Mouse (Mus musculus) limb, embryonic 15.5 days (tissue): ENCODE measurements at regions not wholly inside any gene's neighbourhood (a gene's known extent, or its start where the extent isn't known, plus 50 kb on each side); places are given as distances from the start of the nearest gene placed in this dataset.

Source experiments
- ATAC-seq: fragments of 200-750 bp; cut with Nextera tagmentation; 2 replicates; pipeline ENCODE4 v1.8.0; 2017; ENCODE audit warnings: low read depth, moderate TSS enrichment; ENCODE audit not compliant: insufficient number of reproducible peaks, low FRiP score, low TSS enrichment
- H3K27ac ChIP-seq: fragments of 300-500 bp; sonication (generic); 2 replicates; pipeline ENCODE4 v1.5.1; 2015; ENCODE audit warnings: moderate library complexity, mild to moderate bottlenecking, inconsistent platforms
- H3K27me3 ChIP-seq: fragments of 300-500 bp; sonication (generic); 2 replicates; pipeline ENCODE4 v1.6.1; 2015; ENCODE audit warnings: inconsistent platforms
- H3K36me3 ChIP-seq: fragments of 300-500 bp; sonication (generic); 2 replicates; pipeline ENCODE4 v1.6.1; 2015; ENCODE audit warnings: inconsistent platforms
- H3K4me1 ChIP-seq: fragments of 300-500 bp; sonication (generic); 2 replicates; pipeline ENCODE4 v1.6.1; 2015; ENCODE audit warnings: inconsistent platforms
- H3K4me2 ChIP-seq: fragments of 300-500 bp; sonication (generic); 2 replicates; pipeline ENCODE4 v1.6.1; 2015; ENCODE audit warnings: mild to moderate bottlenecking, inconsistent platforms
- H3K4me3 ChIP-seq: fragments of 300-500 bp; sonication (generic); 2 replicates; pipeline ENCODE4 v1.5.1; 2015; ENCODE audit warnings: mild to moderate bottlenecking, inconsistent platforms
- H3K9ac ChIP-seq: fragments of 300-500 bp; sonication (generic); 2 replicates; pipeline ENCODE4 v1.6.1; 2015; ENCODE audit warnings: inconsistent platforms
- H3K9me3 ChIP-seq: fragments of 300-500 bp; sonication (generic); 2 replicates; pipeline ENCODE4 v1.6.1; 2016; ENCODE audit warnings: inconsistent platforms
- WGBS: fragments of 180-500 bp; shearing (Covaris S2); methylation state at CpG from one replicate; pipeline ENCODE4 v1.1.7; 2015; 5-methylcytosine and 5-hydroxymethylcytosine counted together

DNA sequence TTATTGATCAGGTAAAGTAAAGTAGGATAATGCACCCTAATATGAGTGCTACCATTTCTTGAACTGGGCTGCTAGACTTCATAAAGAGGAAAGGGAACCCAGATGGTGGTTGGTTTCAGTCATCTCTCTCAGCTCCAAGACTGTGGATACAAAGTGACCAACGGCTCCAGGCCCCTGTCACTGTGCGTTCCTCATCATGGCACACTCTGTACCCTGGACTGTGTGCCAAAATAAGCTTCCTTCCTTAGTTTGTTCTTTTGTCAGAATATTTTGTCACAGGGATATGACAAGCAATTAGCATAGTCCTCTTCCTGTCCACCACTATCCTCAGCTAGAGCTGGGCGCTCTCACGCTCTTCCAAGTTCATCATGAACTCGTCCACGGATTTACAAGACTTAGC is 620.9 kb downstream of the Tox3 start:
- H3K4me1 ChIP-seq, result no peaks in the 10 kb centered on the region
- H3K27me3 ChIP-seq, result no peaks in the 10 kb centered on the region
- no peak overlapping the region for H3K27ac ChIP-seq
- no peaks in the 10 kb centered on the region for H3K36me3 ChIP-seq
- no peak for ATAC-seq
- H3K9ac ChIP-seq, result no peak overlapping the region
- no peak overlapping the region for H3K4me3 ChIP-seq
- no peaks in the 10 kb centered on the region for H3K9me3 ChIP-seq
- H3K4me2 ChIP-seq, result no peak overlapping the region
- WGBS, result 87% methylated on average over 6 of the region's 6 CpGs

DNA sequence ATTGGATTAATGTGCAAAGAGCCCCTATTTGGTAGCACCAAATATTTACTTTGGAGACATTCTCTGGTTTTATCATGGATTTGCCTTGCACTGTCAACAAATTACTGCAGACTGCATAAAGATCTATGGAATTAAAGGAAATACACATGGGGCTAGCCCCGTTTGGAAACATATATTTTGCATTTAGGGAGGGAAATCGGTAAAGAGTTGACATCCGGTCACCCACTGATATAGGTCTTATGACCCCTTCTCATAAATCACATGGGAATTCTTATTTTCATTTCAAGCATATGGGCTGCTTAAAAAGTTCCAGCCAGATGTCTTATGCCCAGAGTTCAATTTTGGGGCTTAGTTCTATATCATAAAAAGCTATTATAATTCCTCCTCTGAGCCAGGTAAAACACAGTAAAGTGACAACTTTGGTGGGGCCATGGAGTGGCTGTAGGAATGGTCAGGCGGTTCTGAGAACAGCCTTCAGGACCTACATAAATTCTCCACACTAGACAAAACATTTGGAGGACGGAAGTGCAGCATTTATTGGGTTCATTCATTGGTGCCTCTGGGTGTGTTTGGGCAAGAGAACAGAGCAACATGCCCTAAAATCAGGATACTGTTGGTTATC is 626.3 kb downstream of the Tox3 start:
- H3K4me3 ChIP-seq, result no peak overlapping the region
- H3K9ac ChIP-seq, result no peak overlapping the region
- no peak for ATAC-seq
- no peak overlapping the region for H3K4me2 ChIP-seq
- H3K4me1 ChIP-seq, result no peaks in the 10 kb centered on the region
- H3K27me3 ChIP-seq, result no peaks in the 10 kb centered on the region
- no peaks in the 10 kb centered on the region for H3K36me3 ChIP-seq
- no peak overlapping the region for H3K27ac ChIP-seq
- WGBS, result 43% methylated on average over 5 of the region's 5 CpGs
- no peaks in the 10 kb centered on the region for H3K9me3 ChIP-seq

DNA sequence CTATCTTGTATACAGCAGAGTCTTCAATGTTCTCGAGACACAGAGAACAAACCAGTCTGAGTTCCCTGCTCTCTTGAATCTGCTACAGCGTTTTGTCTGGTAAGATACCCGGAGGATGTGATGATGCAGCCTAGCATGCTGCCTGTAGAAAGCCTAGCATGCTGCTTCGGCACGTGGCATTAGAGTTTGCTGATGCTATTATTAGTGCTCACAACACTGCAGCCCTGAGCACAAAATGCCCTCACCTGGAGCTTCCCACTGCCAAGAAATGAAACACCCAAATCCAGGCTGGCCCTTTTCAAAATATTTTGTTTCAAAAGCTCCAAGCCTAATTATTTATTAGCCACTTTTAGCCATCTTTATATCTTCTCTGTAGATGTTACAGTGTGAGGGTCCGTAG is 634.3 kb downstream of the Tox3 start:
- H3K4me1 ChIP-seq, result no peaks in the 10 kb centered on the region
- no peak overlapping the region for H3K9ac ChIP-seq
- H3K9me3 ChIP-seq, result no peaks in the 10 kb centered on the region
- ATAC-seq, result no peak
- H3K36me3 ChIP-seq, result no peaks in the 10 kb centered on the region
- no peak overlapping the region for H3K4me3 ChIP-seq
- no peak overlapping the region for H3K4me2 ChIP-seq
- H3K27ac ChIP-seq, result no peak overlapping the region
- no peaks in the 10 kb centered on the region for H3K27me3 ChIP-seq
- 71% methylated on average over 6 of the region's 6 CpGs for WGBS

DNA sequence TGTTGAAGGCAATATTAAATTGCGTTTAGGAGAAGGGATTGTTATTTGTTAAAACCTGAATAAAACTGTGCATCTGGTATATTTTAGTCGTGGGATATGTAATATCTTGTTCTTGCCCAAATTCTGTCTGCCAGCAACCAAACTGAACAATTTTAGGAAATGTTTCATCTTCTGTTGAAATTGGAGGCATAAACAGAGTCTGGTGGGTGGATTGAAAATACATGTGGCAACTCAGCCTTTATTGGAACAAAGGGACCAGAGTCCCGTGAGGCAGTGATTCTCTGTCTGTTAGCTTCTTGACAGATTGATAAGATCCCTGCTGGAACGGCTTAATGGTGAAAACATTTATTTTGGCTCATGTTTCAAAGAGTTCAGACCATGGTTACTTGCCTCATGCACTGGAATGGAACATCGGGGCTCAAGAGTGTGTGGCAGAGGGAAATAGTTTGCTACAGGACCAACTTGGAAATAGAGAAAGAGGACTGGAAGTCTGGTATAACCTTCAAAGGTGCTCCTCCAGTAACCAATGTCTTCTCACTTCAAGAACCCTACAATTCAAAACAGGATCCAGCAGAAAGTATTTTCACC is 640.7 kb downstream of the Tox3 start:
- H3K36me3 ChIP-seq, result no peaks in the 10 kb centered on the region
- WGBS, result 36% methylated on average over 5 of the region's 5 CpGs
- H3K27me3 ChIP-seq, result 0 out of 2 replicates have a peak, but pooled peaks cover 4% of the 10 kb centered on the region
- no peak overlapping the region for H3K4me3 ChIP-seq
- H3K9me3 ChIP-seq, result no peaks in the 10 kb centered on the region
- no peaks in the 10 kb centered on the region for H3K4me1 ChIP-seq
- no peak for ATAC-seq
- no peak overlapping the region for H3K4me2 ChIP-seq
- H3K27ac ChIP-seq, result no peak overlapping the region
- H3K9ac ChIP-seq, result no peak overlapping the region

DNA sequence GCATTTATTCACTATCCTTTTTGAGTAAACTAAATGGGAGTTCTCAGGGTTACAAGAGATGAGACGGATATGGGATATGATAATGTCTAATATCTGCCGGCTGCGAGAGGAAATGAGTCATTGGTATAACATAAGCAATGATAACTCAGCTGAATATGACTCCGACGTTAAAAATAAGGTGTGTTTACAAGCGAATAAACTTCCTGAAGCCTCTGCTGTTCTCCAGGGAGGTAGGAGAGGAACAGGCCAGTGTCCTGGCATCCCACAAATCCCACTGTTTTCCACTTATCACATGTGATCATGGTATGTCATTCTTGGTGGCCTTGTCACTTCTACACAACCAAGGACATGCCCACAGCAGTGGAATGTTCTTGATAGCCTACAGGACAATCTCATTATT is 641.7 kb upstream of the Sall1 start:
- Histone ChIP-seq H3K9ac (no peak overlapping the region), H3K27ac (no peak overlapping the region), H3K4me2 (no peak overlapping the region), H3K27me3 (no peaks in the 10 kb centered on the region), H3K4me3 (no peak overlapping the region), H3K36me3 (no peaks in the 10 kb centered on the region), H3K4me1 (no peaks in the 10 kb centered on the region), H3K9me3 (no peaks in the 10 kb centered on the region)
- no peak for ATAC-seq
- WGBS, result 81% methylated on average over 6 of the region's 6 CpGs

DNA sequence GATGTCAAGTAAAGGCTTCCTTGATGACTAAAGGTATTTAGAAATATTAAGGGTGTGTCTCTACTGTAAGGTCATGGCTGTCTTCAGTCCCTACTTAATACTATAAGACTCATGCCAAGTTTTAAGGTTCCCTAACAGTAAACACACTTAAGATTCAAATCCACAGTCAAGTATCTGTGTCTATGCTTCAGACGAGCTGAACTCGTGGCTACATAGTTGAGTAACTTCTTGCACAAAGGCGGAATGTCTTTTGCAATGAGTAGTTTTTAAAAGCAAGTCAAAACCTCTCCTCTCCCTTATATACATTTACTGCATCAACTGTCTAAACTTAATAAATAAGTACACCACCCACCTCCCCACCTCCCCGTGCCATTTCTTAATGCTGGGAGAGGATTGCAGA is 637.0 kb upstream of the Sall1 start:
- H3K27ac ChIP-seq, result no peak overlapping the region
- no peaks in the 10 kb centered on the region for H3K36me3 ChIP-seq
- no peak for ATAC-seq
- H3K27me3 ChIP-seq, result no peaks in the 10 kb centered on the region
- no peak overlapping the region for H3K4me2 ChIP-seq
- WGBS, result 87% methylated on average over 4 of the region's 4 CpGs
- no peak overlapping the region for H3K9ac ChIP-seq
- no peaks in the 10 kb centered on the region for H3K4me1 ChIP-seq
- no peaks in the 10 kb centered on the region for H3K9me3 ChIP-seq
- no peak overlapping the region for H3K4me3 ChIP-seq

DNA sequence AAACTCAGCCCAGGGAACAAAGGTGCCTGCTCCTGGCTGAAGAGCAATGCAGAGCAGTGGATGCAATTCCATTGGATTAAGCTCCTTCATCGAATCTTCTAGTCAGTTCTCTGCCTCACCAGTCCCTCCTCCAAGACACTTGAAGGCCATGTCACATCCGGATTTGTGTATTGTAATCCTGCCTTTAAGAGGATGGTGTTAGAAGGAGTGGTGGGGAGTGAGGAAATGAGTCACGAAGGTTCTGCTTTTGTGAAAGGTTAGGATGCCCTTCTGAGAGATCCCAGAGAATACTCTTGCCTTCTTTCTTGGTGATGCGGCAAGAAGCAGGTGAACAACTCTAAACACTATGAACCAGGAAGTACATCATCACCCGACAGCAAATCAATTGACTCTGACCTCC is 636.4 kb upstream of the Sall1 start:
- Histone ChIP-seq H3K4me2 (no peak overlapping the region), H3K36me3 (no peaks in the 10 kb centered on the region), H3K9ac (no peak overlapping the region), H3K4me1 (no peaks in the 10 kb centered on the region), H3K27me3 (0 out of 2 replicates have a peak, but pooled peaks cover 5% of the 10 kb centered on the region), H3K27ac (no peak overlapping the region), H3K4me3 (no peak overlapping the region), H3K9me3 (no peaks in the 10 kb centered on the region)
- no peak for ATAC-seq
- 79% methylated on average over 5 of the region's 5 CpGs for WGBS

DNA sequence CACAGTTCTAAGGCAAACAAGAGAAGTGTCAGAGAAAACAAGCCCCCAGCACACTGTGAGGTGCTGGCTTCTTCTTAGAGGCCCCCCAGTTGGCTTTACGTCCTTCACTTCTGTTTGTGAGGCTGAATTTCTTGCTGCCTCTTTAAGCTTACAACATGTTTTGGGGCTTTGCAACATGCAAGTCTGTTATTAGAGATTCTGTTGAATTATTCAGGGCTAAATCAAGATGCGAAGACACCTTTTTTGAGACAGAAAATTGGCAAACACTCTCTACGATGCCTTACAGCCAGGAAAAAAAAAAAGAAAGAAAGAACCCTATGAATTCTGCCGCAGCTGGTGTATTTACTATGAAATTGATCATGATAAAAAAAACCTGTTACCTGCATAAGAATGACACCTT is 635.6 kb upstream of the Sall1 start:
- Histone ChIP-seq H3K27ac (no peak overlapping the region), H3K9ac (no peak overlapping the region), H3K27me3 (0 out of 2 replicates have a peak, but pooled peaks cover 6% of the 10 kb centered on the region), H3K4me2 (no peak overlapping the region), H3K9me3 (no peaks in the 10 kb centered on the region), H3K4me1 (no peaks in the 10 kb centered on the region), H3K36me3 (no peaks in the 10 kb centered on the region), H3K4me3 (no peak overlapping the region)
- WGBS, result 86% methylated on average over 4 of the region's 4 CpGs
- no peak for ATAC-seq

DNA sequence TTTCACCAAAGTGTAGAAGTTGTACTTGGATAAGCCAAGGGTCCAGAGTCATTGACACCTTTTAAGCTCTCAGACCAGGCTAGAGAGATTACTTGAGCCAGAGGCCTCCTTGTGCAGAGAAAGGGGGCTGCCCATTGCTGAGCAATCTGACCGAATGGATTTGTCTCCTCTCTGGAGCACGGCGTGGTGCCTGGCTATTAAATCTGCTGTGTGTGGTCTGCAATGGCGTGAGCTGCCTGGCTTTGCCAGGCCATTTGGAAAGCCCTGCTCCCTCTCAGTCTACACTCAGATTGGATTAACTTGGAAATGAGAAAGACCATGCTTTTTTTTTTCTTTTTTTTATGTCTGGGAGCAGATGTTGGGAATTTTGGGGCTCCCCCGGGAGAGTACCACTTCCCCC is 633.3 kb upstream of the Sall1 start:
- ATAC-seq, result no peak
- WGBS, result 25% methylated on average over 5 of the region's 5 CpGs
- Histone ChIP-seq H3K27me3 (0 out of 2 replicates have a peak, but pooled peaks cover 6% of the 10 kb centered on the region), H3K36me3 (no peaks in the 10 kb centered on the region), H3K27ac (no peak overlapping the region), H3K9ac (no peak overlapping the region), H3K9me3 (no peaks in the 10 kb centered on the region), H3K4me3 (no peak overlapping the region), H3K4me1 (no peaks in the 10 kb centered on the region), H3K4me2 (no peak overlapping the region)

DNA sequence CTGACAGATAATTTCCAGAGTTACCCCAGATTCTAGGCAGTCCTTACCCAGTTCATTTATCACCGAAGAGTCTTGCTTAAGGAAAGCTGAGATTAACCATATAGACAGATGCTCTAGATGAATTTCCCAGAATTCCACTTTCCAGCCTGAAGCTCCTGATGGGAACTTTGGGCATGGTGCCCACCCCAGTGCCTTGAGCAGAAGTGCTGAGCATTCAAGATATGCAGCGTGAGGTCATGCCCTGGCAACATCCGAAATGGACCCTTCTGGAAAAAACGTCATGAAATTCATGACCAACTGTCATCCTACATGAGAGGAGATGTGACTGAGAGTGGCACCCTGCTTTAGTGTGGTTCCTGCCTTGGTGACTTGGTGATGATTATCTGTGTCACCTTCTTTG is 629.9 kb upstream of the Sall1 start:
- Histone ChIP-seq H3K9me3 (no peaks in the 10 kb centered on the region), H3K9ac (no peak overlapping the region), H3K4me1 (no peaks in the 10 kb centered on the region), H3K27ac (no peak overlapping the region), H3K36me3 (no peaks in the 10 kb centered on the region), H3K27me3 (0 out of 2 replicates have a peak, but pooled peaks cover 6% of the 10 kb centered on the region), H3K4me2 (no peak overlapping the region), H3K4me3 (no peak overlapping the region)
- no peak for ATAC-seq
- WGBS, result 80% methylated on average over 4 of the region's 4 CpGs

DNA sequence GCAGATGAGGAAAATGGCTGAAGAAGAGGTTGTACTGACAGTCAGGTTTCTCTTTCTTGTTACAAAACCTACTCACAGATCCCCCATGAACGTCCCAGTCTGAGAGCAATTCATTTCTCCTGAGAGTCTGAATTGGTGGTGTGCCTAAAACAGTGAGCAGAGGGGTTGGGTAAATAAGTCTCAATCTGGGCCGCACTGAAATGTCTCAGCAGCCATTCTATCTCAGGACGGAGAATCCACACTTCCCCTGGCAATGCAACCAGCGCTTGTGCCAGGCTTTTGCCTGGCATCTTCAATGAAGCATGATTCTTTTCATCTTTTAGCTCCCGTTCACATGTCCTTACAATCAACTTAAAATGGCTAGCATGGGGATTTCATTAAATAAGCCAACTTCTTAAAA is 628.7 kb upstream of the Sall1 start:
- ATAC-seq, result no peak
- no peak overlapping the region for H3K4me3 ChIP-seq

DNA sequence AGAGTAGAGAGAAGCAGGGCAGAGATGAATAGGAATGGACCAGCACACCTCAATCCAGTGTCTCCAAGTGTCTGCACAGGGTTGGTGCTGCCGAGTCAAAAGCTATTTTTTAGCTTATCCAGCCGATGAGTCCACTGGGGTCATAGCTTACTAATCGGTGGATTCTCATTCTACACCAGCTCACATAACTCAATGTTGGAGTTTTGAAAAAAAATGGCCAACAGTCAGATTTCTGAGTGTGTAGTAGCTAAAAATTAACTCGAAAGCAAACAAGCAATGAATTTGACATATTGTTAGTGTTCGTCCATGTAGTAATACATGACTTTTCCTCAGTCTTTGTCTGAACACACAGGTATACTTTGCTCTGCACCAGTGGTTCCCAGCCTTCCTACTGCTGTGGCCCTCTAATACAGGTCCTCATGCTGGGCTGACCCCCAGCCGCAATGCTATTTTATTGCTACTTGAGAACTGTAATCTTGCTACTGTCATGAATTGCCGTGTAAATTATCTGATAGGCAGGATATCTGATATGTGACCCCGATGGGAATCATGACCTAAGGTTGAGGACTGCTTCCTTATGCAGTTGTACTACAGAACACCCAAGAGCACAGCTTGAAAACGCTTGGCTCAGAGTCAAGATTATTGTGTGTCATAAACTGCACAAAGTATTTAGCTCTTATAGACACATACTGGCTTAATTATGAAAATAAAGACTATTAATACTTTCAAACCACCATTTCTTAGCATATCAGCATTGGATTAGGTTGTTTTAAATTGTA is 621.1 kb upstream of the Sall1 start:
- Histone ChIP-seq H3K27me3 (0 out of 2 replicates have a peak, but pooled peaks cover 5% of the 10 kb centered on the region), H3K27ac (no peak overlapping the region), H3K4me2 (no peak overlapping the region), H3K9me3 (no peaks in the 10 kb centered on the region), H3K4me1 (0 out of 2 replicates have a peak, but pooled peaks cover 4% of the 10 kb centered on the region), H3K9ac (no peak overlapping the region), H3K4me3 (no peak overlapping the region), H3K36me3 (no peaks in the 10 kb centered on the region)
- WGBS, result 83% methylated on average over 9 of the region's 9 CpGs
- no peak for ATAC-seq

More for the DNA sequence above, 628.7 kb upstream of the Sall1 start:
- Histone ChIP-seq H3K9ac (no peak overlapping the region), H3K4me1 (no peaks in the 10 kb centered on the region), H3K36me3 (no peaks in the 10 kb centered on the region), H3K27ac (no peak overlapping the region), H3K4me2 (no peak overlapping the region), H3K27me3 (0 out of 2 replicates have a peak, but pooled peaks cover 6% of the 10 kb centered on the region), H3K9me3 (no peaks in the 10 kb centered on the region)
- WGBS, result 82% methylated on average over 5 of the region's 5 CpGs
